Mouse (Mus musculus) midbrain, postnatal 0 days (tissue): ENCODE measurements around the gene Nup188. TPM values are rescaled to one million over a fixed set of nuclear protein-coding genes. Genes with fewer than 3 reads are reported as not detected.

Source experiments
- ATAC-seq: fragments of 200-750 bp; cut with Nextera tagmentation; 2 replicates; pipeline ENCODE4 v1.8.0; 2017; ENCODE audit warnings: moderate number of reproducible peaks, mild to moderate bottlenecking, moderate TSS enrichment, moderate library complexity; ENCODE audit not compliant: low FRiP score
- DNase-seq: peaks from one replicate; pipeline ENCODE4 v3.0.0-alpha.2; 2015; ENCODE audit warnings: low spot score
- H3K27ac ChIP-seq: fragments of 300-500 bp; sonication (generic); 2 replicates; pipeline ENCODE4 v1.5.1; 2014; ENCODE audit warnings: low read depth, mild to moderate bottlenecking, low read length, mixed read lengths
- H3K27me3 ChIP-seq: fragments of 300-500 bp; sonication (generic); 2 replicates; pipeline ENCODE4 v1.6.1; 2014; ENCODE audit warnings: low read length, control low read depth, mixed read lengths; ENCODE audit not compliant: insufficient read depth
- H3K36me3 ChIP-seq: fragments of 300-500 bp; sonication (generic); 2 replicates; pipeline ENCODE4 v1.6.1; 2014; ENCODE audit warnings: low read length, control low read depth, mixed read lengths; ENCODE audit not compliant: insufficient read depth
- H3K4me1 ChIP-seq: fragments of 300-500 bp; sonication (generic); 2 replicates; pipeline ENCODE4 v1.6.1; 2014; ENCODE audit warnings: mild to moderate bottlenecking, control low read depth, antibody characterized with exemption, low read length, mixed read lengths; ENCODE audit not compliant: insufficient read depth
- H3K4me2 ChIP-seq: fragments of 300-500 bp; sonication (generic); 2 replicates; pipeline ENCODE4 v1.6.1; 2014; ENCODE audit warnings: low read depth, mild to moderate bottlenecking, low read length, mixed read lengths; ENCODE audit not compliant: poor library complexity, severe bottlenecking
- H3K4me3 ChIP-seq: fragments of 300-500 bp; sonication (generic); 2 replicates; pipeline ENCODE4 v1.5.1; 2014; ENCODE audit warnings: low read depth, mild to moderate bottlenecking, low read length, moderate library complexity
- H3K9ac ChIP-seq: fragments of 300-500 bp; sonication (generic); replicated peaks from 2 replicates; pipeline ENCODE4 v1.6.1; 2014; ENCODE audit warnings: mild to moderate bottlenecking, low read length, moderate library complexity, mixed read lengths; ENCODE audit not compliant: poor library complexity, severe bottlenecking
- H3K9me3 ChIP-seq: fragments of 300-500 bp; sonication (generic); 2 replicates; pipeline ENCODE4 v1.6.1; 2016; ENCODE audit warnings: low read length, control low read depth
- CTCF ChIP-seq: IDR thresholded peaks from 2 replicates; pipeline ENCODE4 v1.5.1; 2016; ENCODE audit warnings: antibody characterized with exemption, mild to moderate bottlenecking
- WGBS: fragments of 180-500 bp; shearing (Covaris S2); extraction: QIAGEN DNeasy Blood & Tissue Kit; methylation state at CpG from one replicate; pipeline ENCODE4 v1.1.7; 2014; 5-methylcytosine and 5-hydroxymethylcytosine counted together
- polyA plus RNA-seq: library from polyadenylated mRNA; unstranded; fragments of >200 nt; fragmentation: Nextera tagmentation; extraction: Ambion mirVana; gene quantifications from 2 replicates; pipeline ENCODE4 v1.2.1, GENCODE M21; 2015
- total RNA-seq: library from RNA; depleted of rRNA; stranded (reverse); fragments of >200 nt; gene quantifications from 2 replicates; pipeline ENCODE4 v1.2.3, GENCODE M21; 2014

The Nup188 gene
- total and polyA plus RNA-seq, 2 experiments from 2014 or later, result 12.2 to 29.5 TPM

GRCm38 (mm10) chr2:30280743-30281142 is 5.5 kb upstream of the Nup188 start, which contains the start of gene Gm28038:
Gm28038 (plus strand) TSS chr2:30281043.
- ATAC-seq, result no peak
- Histone ChIP-seq H3K36me3 (0 out of 2 replicates have a peak, but pooled peaks cover 10% of the 10 kb centered on the region), H3K9me3 (no peaks in the 10 kb centered on the region), H3K4me2 (no peak within 1 kb of the TSS), H3K27me3 (no peaks in the 10 kb centered on the region), H3K27ac (no peak within 1 kb of the TSS), H3K4me1 (peaks cover 10% of the 10 kb centered on the region), H3K9ac (no peak within 1 kb of the TSS), H3K4me3 (no peak within 1 kb of the TSS)
- TF ChIP-seq CTCF, result no peak
- 90% methylated on average over 11 of the region's 11 CpGs for WGBS
- DNase-seq, result no peak

- Histone ChIP-seq H3K27me3 (no peaks in the 10 kb centered on the region), H3K27ac (no peak overlapping the region), H3K4me2 (no peak overlapping the region), H3K9me3 (no peaks in the 10 kb centered on the region), H3K4me1 (peaks cover 10% of the 10 kb centered on the region), H3K9ac (no peak overlapping the region), H3K36me3 (0 out of 2 replicates have a peak, but pooled peaks cover 10% of the 10 kb centered on the region), H3K4me3 (no peak overlapping the region)
- ATAC-seq, result no peak
- WGBS, result 76% methylated on average over 3 of the region's 3 CpGs
- DNase-seq, result no peak
- TF ChIP-seq CTCF, result no peak
Observed at GRCm38 (mm10) chr2:30281651-30282050, 4.5 kb upstream of the Nup188 start.

GRCm38 (mm10) chr2:30283193-30283592 is 3.0 kb upstream of the Nup188 start:
- no peak overlapping the region for H3K4me2 ChIP-seq
- TF ChIP-seq CTCF, result no peak
- 0 out of 2 replicates have a peak, but pooled peaks cover 7% of the 10 kb centered on the region for H3K36me3 ChIP-seq
- no peaks in the 10 kb centered on the region for H3K9me3 ChIP-seq
- H3K27ac ChIP-seq, result no peak overlapping the region
- WGBS, result 86% methylated on average over 2 of the region's 2 CpGs
- DNase-seq, result no peak
- H3K4me1 ChIP-seq, result peaks cover 16% of the 10 kb centered on the region
- H3K9ac ChIP-seq, result no peak overlapping the region
- no peak overlapping the region for H3K4me3 ChIP-seq
- H3K27me3 ChIP-seq, result no peaks in the 10 kb centered on the region
- no peak for ATAC-seq

- peak overlapping the region; percentile 70 for H3K9ac ChIP-seq
- DNase-seq, result no peak
- no peak overlapping the region for H3K27ac ChIP-seq
- peak overlapping the region; percentile 97 for H3K4me2 ChIP-seq
- 96% methylated on average over 5 of the region's 5 CpGs for WGBS
- no peaks in the 10 kb centered on the region for H3K27me3 ChIP-seq
- H3K9me3 ChIP-seq, result no peaks in the 10 kb centered on the region
- peaks cover 16% of the 10 kb centered on the region for H3K4me1 ChIP-seq
- no peak for TF ChIP-seq CTCF
- peak overlapping the region; percentile 89; the same call in 1 of the 2 replicates for H3K4me3 ChIP-seq
- H3K36me3 ChIP-seq, result 0 out of 2 replicates have a peak, but pooled peaks cover 7% of the 10 kb centered on the region
- no peak for ATAC-seq
Observed at GRCm38 (mm10) chr2:30285004-30285403, 1.2 kb upstream of the Nup188 start.

- no peak for DNase-seq
- H3K4me1 ChIP-seq, result peaks cover 16% of the 10 kb centered on the region
- H3K36me3 ChIP-seq, result 0 out of 2 replicates have a peak, but pooled peaks cover 7% of the 10 kb centered on the region
- peak overlapping the region; percentile 71 for H3K27ac ChIP-seq
- H3K27me3 ChIP-seq, result no peaks in the 10 kb centered on the region
- 17% methylated on average over 38 of the region's 38 CpGs for WGBS
- H3K9me3 ChIP-seq, result no peaks in the 10 kb centered on the region
- H3K9ac ChIP-seq, result peak overlapping the region; percentile 70
- peak overlapping the region; percentile 89 for H3K4me3 ChIP-seq
- peak overlapping the region; percentile 97 for H3K4me2 ChIP-seq
- no peak for TF ChIP-seq CTCF
- ATAC-seq, result peak; percentile 62
Observed at GRCm38 (mm10) chr2:30285416-30286181, 598 bp upstream of the Nup188 start.

- WGBS, result 0% methylated on average over 10 of the region's 10 CpGs
- H3K9ac ChIP-seq, result peak overlapping the region; percentile 70
- H3K4me3 ChIP-seq, result peak overlapping the region; percentile 89
- peak overlapping the region; percentile 97 for H3K4me2 ChIP-seq
- no peaks in the 10 kb centered on the region for H3K27me3 ChIP-seq
- peak; percentile 55 for DNase-seq
- 0 out of 2 replicates have a peak, but pooled peaks cover 7% of the 10 kb centered on the region for H3K36me3 ChIP-seq
- no peaks in the 10 kb centered on the region for H3K9me3 ChIP-seq
- peaks cover 16% of the 10 kb centered on the region for H3K4me1 ChIP-seq
- H3K27ac ChIP-seq, result peak overlapping the region; percentile 13
- ATAC-seq, result no peak
- TF ChIP-seq CTCF, result peak; percentile 26
Observed at GRCm38 (mm10) chr2:30287027-30287373, 803 bp downstream of the Nup188 start.
